Mouse (Mus musculus): Measurements from ENCODE around the gene Cep170b.

Gene Cep170b

GRCm38 (mm10) chr12:112764991-112765390, 44.7 kb downstream of the Cep170b start:
- no peak for DNase-seq

- no peak for DNase-seq
Measured at GRCm38 (mm10) chr12:112766586-112766985, 46.3 kb downstream of the Cep170b start.

- DNase-seq = no peak
Measured at GRCm38 (mm10) chr12:112767036-112767890, 47.0 kb downstream of the Cep170b start.

GRCm38 (mm10) chr12:112768166-112768565, 47.9 kb downstream of the Cep170b start:
- DNase-seq = no peak

GRCm38 (mm10) chr12:112769031-112769430, 48.8 kb downstream of the Cep170b start:
- no peak for DNase-seq

GRCm38 (mm10) chr12:112769751-112770150, 49.5 kb downstream of the Cep170b start:
- DNase-seq = no peak

- DNase-seq = no peak
Measured at GRCm38 (mm10) chr12:112770396-112770795, 50.1 kb downstream of the Cep170b start.

GRCm38 (mm10) chr12:112772306-112772705, 52.1 kb downstream of the Cep170b start:
- DNase-seq = no peak

GRCm38 (mm10) chr12:112773366-112773765, 53.1 kb downstream of the Cep170b start:
- DNase-seq = no peak

- DNase-seq = no peak
Measured at GRCm38 (mm10) chr12:112774026-112774425, 53.8 kb downstream of the Cep170b start.

GRCm38 (mm10) chr12:112774481-112774880, 54.2 kb downstream of the Cep170b start:
- no peak for DNase-seq

- DNase-seq = no peak
Measured at GRCm38 (mm10) chr12:112791026-112791425, 70.8 kb downstream of the Cep170b start.

GRCm38 (mm10) chr12:112793601-112794355, 73.5 kb downstream of the Cep170b start:
- DNase-seq = no peak

- DNase-seq = no peak
Measured at GRCm38 (mm10) chr12:112794356-112794816, 74.1 kb downstream of the Cep170b start.

- DNase-seq = no peak
Measured at GRCm38 (mm10) chr12:112794998-112795397, 74.7 kb downstream of the Cep170b start.

- no peak for DNase-seq
Measured at GRCm38 (mm10) chr12:112795466-112796104, 75.3 kb downstream of the Cep170b start.
